Mouse (Mus musculus): ENCODE results near the gene Abhd18.

Abhd18 gene

GRCm38 (mm10) chr3:40950601-40951201 is 103.9 kb downstream of the Abhd18 start:
- peak; percentile 46 to 51 for DNase-seq

DNA sequence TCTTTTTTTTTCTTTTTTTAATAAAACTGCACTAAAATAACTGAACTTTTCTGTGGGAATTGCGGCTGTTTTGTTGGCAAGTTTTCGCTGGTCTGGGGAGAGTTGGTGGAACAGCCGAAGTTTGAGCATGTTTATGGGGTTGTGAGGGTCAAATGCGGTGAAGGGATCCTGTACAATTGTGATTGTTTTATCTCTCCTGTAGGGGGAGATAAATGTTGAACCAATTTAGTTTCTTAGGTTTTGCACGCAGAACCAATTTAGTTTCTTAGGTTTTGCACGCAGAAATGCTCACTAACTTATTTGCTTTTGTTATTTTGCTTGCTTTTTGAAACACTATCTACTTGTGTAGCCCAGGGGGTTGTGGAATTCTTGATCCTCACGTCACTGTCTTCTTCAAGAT is 104.6 kb downstream of the Abhd18 start:
- DNase-seq, result no peak

- DNase-seq, result no peak
These were observed 105.8 kb downstream of the Abhd18 start for GRCm38 (mm10) chr3:40952606-40953005.

DNA sequence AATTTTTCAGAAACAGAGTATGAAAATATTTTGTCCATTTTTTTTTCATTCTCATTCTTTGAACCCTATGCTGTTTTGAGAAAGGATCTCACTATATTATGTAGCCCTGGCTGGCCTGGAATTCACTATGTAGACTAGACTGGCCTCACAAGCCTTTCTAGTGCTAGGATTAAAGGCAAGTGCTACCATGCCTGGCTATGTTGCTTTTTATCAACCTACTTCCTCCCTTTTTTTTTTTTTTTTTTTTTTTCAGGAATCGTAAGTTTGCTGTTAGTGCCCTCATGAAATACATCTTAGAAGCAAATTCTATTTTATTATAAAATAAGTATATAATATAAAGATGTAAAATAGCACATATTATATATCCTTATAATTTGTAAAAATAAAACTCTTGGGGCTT is 108.0 kb downstream of the Abhd18 start:
- DNase-seq, result no peak

DNA sequence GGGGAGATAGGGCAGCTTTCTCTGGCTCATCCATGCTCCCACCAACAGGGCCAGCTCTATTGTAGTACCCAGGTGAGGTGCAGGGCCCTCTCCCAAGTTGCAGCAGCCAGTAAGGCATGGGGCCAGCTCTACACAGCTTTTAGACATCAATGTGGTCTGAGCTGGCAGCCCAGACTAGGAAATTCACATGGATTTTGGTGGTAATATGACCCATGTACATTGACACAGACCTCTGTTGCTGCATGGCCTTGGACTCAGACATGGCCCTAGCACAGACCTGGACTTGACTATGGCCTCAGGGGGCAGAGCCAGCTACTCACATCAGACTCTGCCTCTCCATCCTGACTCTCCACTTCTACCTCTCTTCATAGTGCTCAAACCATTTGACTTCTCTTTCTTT is 112.1 kb downstream of the Abhd18 start:
- DNase-seq, result no peak

DNA sequence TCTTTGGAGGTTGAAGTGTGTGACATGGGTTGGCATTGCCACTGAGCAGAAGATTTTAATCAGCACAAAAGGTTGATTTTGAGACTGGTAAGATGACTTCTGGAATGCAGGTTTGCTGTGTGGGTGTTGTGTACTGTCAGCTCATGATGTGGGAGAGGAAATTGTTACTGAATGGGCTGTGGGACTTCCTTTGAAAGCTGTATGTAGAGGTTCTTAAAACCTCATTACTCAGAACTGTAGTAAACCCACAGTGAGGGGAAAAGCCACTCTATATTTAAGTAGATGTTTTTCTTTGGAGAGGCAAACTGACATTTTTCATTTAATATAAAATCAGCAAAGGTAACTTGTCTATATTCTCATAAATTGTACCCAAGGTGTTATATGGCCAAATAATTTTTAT is 134.0 kb downstream of the Abhd18 start:
- no peak for DNase-seq

DNA sequence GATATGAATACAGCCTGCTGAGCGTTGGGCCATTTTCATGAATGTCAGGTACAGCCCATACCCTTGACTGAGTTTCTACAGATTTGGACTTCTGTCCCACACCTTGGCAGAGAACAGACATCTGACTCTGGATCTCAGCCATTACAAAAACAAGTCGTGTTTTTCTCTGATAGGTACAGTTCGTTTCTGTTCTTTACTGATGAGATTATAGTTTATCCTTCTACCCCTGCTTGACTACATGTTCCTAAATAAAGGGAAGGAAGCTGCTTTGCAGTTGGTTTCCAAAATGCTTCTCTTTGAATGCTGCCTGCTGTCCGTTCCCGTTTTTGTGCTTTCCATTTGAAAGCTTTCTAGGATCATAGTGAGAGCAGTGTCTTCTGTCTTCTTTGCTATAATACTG is 140.8 kb downstream of the Abhd18 start:
- no peak for DNase-seq
